24 mouse cellular contexts compared by ENCODE assay signal in genomic region chr4:55851027-55851426, GRCm38 (mm10).
"Had no signal": no experiment of that assay in that cellular context is flagged by ENCODE, and none has a peak within 500 bp of the region (broad histone marks: within the 10 kb centered on the region; RNA-seq: fewer than 3 reads in every experiment).

No protein-coding gene starts in this region.

- H3K4me1 ChIP-seq: forebrain, embryonic 15.5 days; heart, embryonic 10.5 days; heart, embryonic 12.5 days; hindbrain, embryonic 13.5 days; hindbrain, embryonic 15.5 days; limb, embryonic 10.5 days; limb, embryonic 12.5 days had no signal

- ATAC-seq: forebrain, embryonic 15.5 days; forebrain, postnatal 0 days; hindbrain, postnatal 0 days had no signal

- H3K4me2 ChIP-seq: forebrain, embryonic 15.5 days; heart, embryonic 12.5 days; hindbrain, embryonic 13.5 days; hindbrain, embryonic 15.5 days; limb, embryonic 12.5 days; liver, embryonic 11.5 days had no signal

- DNase-seq: forebrain, postnatal 0 days; gastrocnemius, adult 2 months; gastrocnemius, postnatal 10 days; gastrocnemius, postnatal 36 days; heart, adult 18-20 months; heart, postnatal 10 days; heart, postnatal 36 days; kidney, adult 11 months; kidney, adult 8-10 months; kidney, postnatal 10 days; kidney, postnatal 25 days; kidney, postnatal 4 days; liver had no signal

- H3K27me3 ChIP-seq: forebrain, embryonic 15.5 days; heart, embryonic 12.5 days; hindbrain, embryonic 13.5 days; hindbrain, embryonic 15.5 days; limb, embryonic 12.5 days had no signal

- H3K27ac ChIP-seq: forebrain, embryonic 15.5 days; gastrocnemius, adult 2 months; heart, embryonic 10.5 days; hindbrain, embryonic 13.5 days; hindbrain, embryonic 15.5 days; hindbrain, postnatal 0 days; layer of hippocampus, adult 2 months; left cerebral cortex, adult 2 months; limb, embryonic 10.5 days; limb, embryonic 12.5 days had no signal

- H3K9me3 ChIP-seq: forebrain, embryonic 15.5 days; heart, embryonic 10.5 days; heart, embryonic 12.5 days; hindbrain, embryonic 13.5 days; hindbrain, embryonic 15.5 days; limb, embryonic 10.5 days; limb, embryonic 12.5 days had no signal

- H3K36me3 ChIP-seq: forebrain, embryonic 15.5 days; heart, embryonic 10.5 days; heart, embryonic 12.5 days; hindbrain, embryonic 13.5 days; hindbrain, embryonic 15.5 days; limb, embryonic 10.5 days; limb, embryonic 12.5 days had no signal

- H3K4me3 ChIP-seq: forebrain, embryonic 15.5 days; gastrocnemius, adult 2 months; heart, embryonic 10.5 days; heart, embryonic 12.5 days; hindbrain, embryonic 13.5 days; hindbrain, embryonic 15.5 days; layer of hippocampus, adult 2 months; left cerebral cortex, adult 2 months; limb, embryonic 10.5 days; limb, embryonic 12.5 days had no signal

- H3K9ac ChIP-seq: forebrain, embryonic 15.5 days; forebrain, postnatal 0 days; heart, embryonic 12.5 days; hindbrain, embryonic 13.5 days; hindbrain, embryonic 15.5 days; limb, embryonic 12.5 days had no signal
